25 mouse cellular contexts compared by ENCODE assay signal in genomic region chr6:8753723-8754036, GRCm38 (mm10). TPM values are rescaled to one million over a fixed set of nuclear protein-coding genes. Genes with fewer than 3 reads are reported as not detected.
DNase-seq lines count a peak whose midpoint lies in the region; ATAC-seq and TF ChIP-seq lines count a peak whose summit lies in the region.
"Had no signal": no experiment of that assay in that cellular context is flagged by ENCODE, and none has a peak within 500 bp of the region (broad histone marks: within the 10 kb centered on the region; RNA-seq: fewer than 3 reads in every experiment).

No protein-coding gene starts in this region.

- H3K36me3 ChIP-seq in forebrain, embryonic 11.5 days (ENCODE audit: control insufficient read depth, insufficient read depth, low read length): no peaks in the 10 kb centered on the region
- no peaks in the 10 kb centered on the region for H3K36me3 ChIP-seq in forebrain, embryonic 12.5 days (replicated peaks)
- no peaks in the 10 kb centered on the region for H3K36me3 ChIP-seq in intestine, embryonic 16.5 days (ENCODE audit: control insufficient read depth, insufficient read depth, low read length)
- H3K36me3 ChIP-seq in intestine, embryonic 15.5 days: no peaks in the 10 kb centered on the region
- H3K36me3 ChIP-seq in lung, postnatal 0 days (ENCODE audit: insufficient read depth, low read length): no peaks in the 10 kb centered on the region
- no peaks in the 10 kb centered on the region for H3K36me3 ChIP-seq in stomach, postnatal 0 days (ENCODE audit: control insufficient read depth, insufficient read depth, low read length)
- H3K36me3 ChIP-seq in midbrain, embryonic 15.5 days (replicated peaks): no peaks in the 10 kb centered on the region
- H3K36me3 ChIP-seq: embryonic facial prominence, embryonic 12.5 days; embryonic facial prominence, embryonic 15.5 days; heart, embryonic 13.5 days had no signal

- H3K9ac ChIP-seq in forebrain, embryonic 11.5 days (ENCODE audit: low read length): no peak overlapping the region
- H3K9ac ChIP-seq in forebrain, embryonic 12.5 days: no peak overlapping the region
- no peak overlapping the region for H3K9ac ChIP-seq in intestine, embryonic 16.5 days (ENCODE audit: low read depth, low read length)
- H3K9ac ChIP-seq in intestine, embryonic 15.5 days: no peak overlapping the region
- no peak overlapping the region for H3K9ac ChIP-seq in lung, postnatal 0 days (replicated peaks; ENCODE audit: low read depth)
- H3K9ac ChIP-seq in stomach, postnatal 0 days (ENCODE audit: low read length): no peak overlapping the region
- H3K9ac ChIP-seq in midbrain, embryonic 15.5 days: no peak overlapping the region
- H3K9ac ChIP-seq: embryonic facial prominence, embryonic 12.5 days; embryonic facial prominence, embryonic 15.5 days; forebrain, embryonic 13.5 days; heart, embryonic 13.5 days; hindbrain, embryonic 12.5 days; hindbrain, embryonic 15.5 days had no signal

- peak; percentile 55; the same call in 1 of the 2 replicates for ATAC-seq in forebrain, embryonic 11.5 days (replicated peaks; ENCODE audit: low FRiP score)
- no peak for ATAC-seq in forebrain, embryonic 12.5 days (ENCODE audit: low FRiP score)
- ATAC-seq in intestine, embryonic 16.5 days: 0 out of 2 replicates have a peak, but pooled peaks have one; percentile 11
- no peak for ATAC-seq in intestine, embryonic 15.5 days
- no peak for ATAC-seq in lung, postnatal 0 days
- no peak for ATAC-seq in stomach, postnatal 0 days (ENCODE audit: low FRiP score, low TSS enrichment)
- ATAC-seq in midbrain, embryonic 15.5 days (replicated peaks): no peak
- ATAC-seq: activated CD4-positive, CD25-positive, alpha-beta regulatory T cell, adult 4 months; forebrain, embryonic 13.5 days; forebrain, embryonic 16.5 days had no signal

- TF ChIP-seq CTCF in lung, postnatal 0 days (IDR thresholded peaks at IDR 0.05): no peak
- no peak for TF ChIP-seq CTCF in stomach, postnatal 0 days (IDR thresholded peaks at IDR 0.05; ENCODE audit: low read depth)

- no peak overlapping the region for H3K4me2 ChIP-seq in forebrain, embryonic 11.5 days (ENCODE audit: low read depth, low read length, severe bottlenecking)
- H3K4me2 ChIP-seq in forebrain, embryonic 12.5 days: no peak overlapping the region
- no peak overlapping the region for H3K4me2 ChIP-seq in intestine, embryonic 16.5 days (ENCODE audit: low read depth, low read length)
- no peak overlapping the region for H3K4me2 ChIP-seq in intestine, embryonic 15.5 days (replicated peaks)
- H3K4me2 ChIP-seq in lung, postnatal 0 days (replicated peaks; ENCODE audit: low read depth, low read length): no peak overlapping the region
- no peak overlapping the region for H3K4me2 ChIP-seq in stomach, postnatal 0 days (replicated peaks; ENCODE audit: low read depth)
- no peak overlapping the region for H3K4me2 ChIP-seq in midbrain, embryonic 15.5 days
- H3K4me2 ChIP-seq: embryonic facial prominence, embryonic 12.5 days; embryonic facial prominence, embryonic 15.5 days; forebrain, embryonic 13.5 days; heart, embryonic 13.5 days; hindbrain, embryonic 12.5 days; hindbrain, embryonic 15.5 days had no signal

- H3K9me3 ChIP-seq in forebrain, embryonic 11.5 days (ENCODE audit: control insufficient read depth, low read length): no peaks in the 10 kb centered on the region
- H3K9me3 ChIP-seq in forebrain, embryonic 12.5 days: no peaks in the 10 kb centered on the region
- H3K9me3 ChIP-seq in intestine, embryonic 16.5 days (ENCODE audit: control insufficient read depth, low read length): no peaks in the 10 kb centered on the region
- no peaks in the 10 kb centered on the region for H3K9me3 ChIP-seq in intestine, embryonic 15.5 days
- H3K9me3 ChIP-seq in lung, postnatal 0 days (ENCODE audit: low read length): no peaks in the 10 kb centered on the region
- H3K9me3 ChIP-seq in stomach, postnatal 0 days (ENCODE audit: control insufficient read depth, low read length): no peaks in the 10 kb centered on the region
- H3K9me3 ChIP-seq in midbrain, embryonic 15.5 days: no peaks in the 10 kb centered on the region
- H3K9me3 ChIP-seq: embryonic facial prominence, embryonic 12.5 days; embryonic facial prominence, embryonic 15.5 days; forebrain, embryonic 13.5 days; heart, embryonic 13.5 days; hindbrain, embryonic 12.5 days; hindbrain, embryonic 15.5 days had no signal

- 37% methylated on average over 2 of the region's 2 CpGs for whole genome bisulfite sequencing in forebrain, embryonic 11.5 days
- WGBS in forebrain, embryonic 12.5 days: 18% methylated on average over 2 of the region's 2 CpGs
- 86% methylated on average over 2 of the region's 2 CpGs for WGBS in intestine, embryonic 16.5 days
- 93% methylated on average over 2 of the region's 2 CpGs for WGBS in intestine, embryonic 15.5 days
- 75% methylated on average over 2 of the region's 2 CpGs for WGBS in lung, postnatal 0 days
- WGBS in stomach, postnatal 0 days: 73% methylated on average over 2 of the region's 2 CpGs
- 64% methylated on average over 2 of the region's 2 CpGs for WGBS in midbrain, embryonic 15.5 days

- H3K27ac ChIP-seq in forebrain, embryonic 11.5 days (ENCODE audit: low read depth, low read length): no peak overlapping the region
- no peak overlapping the region for H3K27ac ChIP-seq in forebrain, embryonic 12.5 days
- H3K27ac ChIP-seq in intestine, embryonic 16.5 days (ENCODE audit: low read length): no peak overlapping the region
- H3K27ac ChIP-seq in intestine, embryonic 15.5 days: no peak overlapping the region
- peak overlapping the region; percentile 57; the same call in 1 of the 2 replicates for H3K27ac ChIP-seq in lung, postnatal 0 days (ENCODE audit: low read length)
- peak overlapping the region; percentile 3; the same call in 1 of the 2 replicates for H3K27ac ChIP-seq in stomach, postnatal 0 days (replicated peaks)
- H3K27ac ChIP-seq in midbrain, embryonic 15.5 days: no peak overlapping the region
- H3K27ac ChIP-seq: embryonic facial prominence, embryonic 12.5 days; embryonic facial prominence, embryonic 15.5 days; forebrain, embryonic 13.5 days; heart, embryonic 13.5 days; hindbrain, embryonic 12.5 days; hindbrain, embryonic 15.5 days had no signal

- H3K4me1 ChIP-seq in forebrain, embryonic 11.5 days (replicated peaks; ENCODE audit: control insufficient read depth, insufficient read depth, low read length): no peaks in the 10 kb centered on the region
- H3K4me1 ChIP-seq in forebrain, embryonic 12.5 days: no peaks in the 10 kb centered on the region
- H3K4me1 ChIP-seq in intestine, embryonic 16.5 days (ENCODE audit: control insufficient read depth, insufficient read depth, low read length): no peaks in the 10 kb centered on the region
- no peaks in the 10 kb centered on the region for H3K4me1 ChIP-seq in intestine, embryonic 15.5 days (replicated peaks)
- H3K4me1 ChIP-seq in lung, postnatal 0 days (ENCODE audit: insufficient read depth, low read depth, low read length): peaks cover 3% of the 10 kb centered on the region; the same call in 1 of the 2 replicates
- H3K4me1 ChIP-seq in stomach, postnatal 0 days (replicated peaks; ENCODE audit: control insufficient read depth, insufficient read depth): no peaks in the 10 kb centered on the region
- H3K4me1 ChIP-seq in midbrain, embryonic 15.5 days: no peaks in the 10 kb centered on the region
- H3K4me1 ChIP-seq: embryonic facial prominence, embryonic 12.5 days; embryonic facial prominence, embryonic 15.5 days; forebrain, embryonic 13.5 days; hindbrain, embryonic 12.5 days; hindbrain, embryonic 15.5 days had no signal

- no peaks in the 10 kb centered on the region for H3K27me3 ChIP-seq in forebrain, embryonic 11.5 days (ENCODE audit: control insufficient read depth, insufficient read depth, low read length)
- H3K27me3 ChIP-seq in forebrain, embryonic 12.5 days: no peaks in the 10 kb centered on the region
- H3K27me3 ChIP-seq in intestine, embryonic 16.5 days (replicated peaks; ENCODE audit: control insufficient read depth, insufficient read depth, low read length): no peaks in the 10 kb centered on the region
- no peaks in the 10 kb centered on the region for H3K27me3 ChIP-seq in intestine, embryonic 15.5 days (replicated peaks)
- no peaks in the 10 kb centered on the region for H3K27me3 ChIP-seq in lung, postnatal 0 days (replicated peaks; ENCODE audit: insufficient read depth, low read length)
- no peaks in the 10 kb centered on the region for H3K27me3 ChIP-seq in stomach, postnatal 0 days (ENCODE audit: control insufficient read depth, insufficient read depth, low read length)
- H3K27me3 ChIP-seq in midbrain, embryonic 15.5 days (replicated peaks): no peaks in the 10 kb centered on the region
- H3K27me3 ChIP-seq: embryonic facial prominence, embryonic 12.5 days; embryonic facial prominence, embryonic 15.5 days; forebrain, embryonic 13.5 days; heart, embryonic 13.5 days; hindbrain, embryonic 12.5 days; hindbrain, embryonic 15.5 days had no signal

- no peak for DNase-seq in forebrain, embryonic 11.5 days (ENCODE audit: low spot score)
- no peak for DNase-seq in lung, postnatal 0 days (ENCODE audit: low spot score)
- DNase-seq in lung, postnatal 36 days: no peak
- no peak for DNase-seq in stomach, postnatal 0 days (ENCODE audit: low spot score)
- DNase-seq: adrenal gland, postnatal 10 days; adrenal gland, postnatal 36 days; cerebellum, adult 11 months; cerebellum, adult 2 months; cerebellum, adult 9-11 months; cerebellum, postnatal 25 days; gastrocnemius, postnatal 10 days; gastrocnemius, postnatal 36 days; heart, postnatal 14 days had no signal

- no peak overlapping the region for H3K4me3 ChIP-seq in forebrain, embryonic 11.5 days (ENCODE audit: low read depth, low read length)
- no peak overlapping the region for H3K4me3 ChIP-seq in forebrain, embryonic 12.5 days (replicated peaks)
- H3K4me3 ChIP-seq in intestine, embryonic 16.5 days (ENCODE audit: low read length): no peak overlapping the region
- no peak overlapping the region for H3K4me3 ChIP-seq in intestine, embryonic 15.5 days (replicated peaks)
- H3K4me3 ChIP-seq in lung, postnatal 0 days (ENCODE audit: low read depth, low read length): no peak overlapping the region
- H3K4me3 ChIP-seq in stomach, postnatal 0 days (ENCODE audit: low read depth, low read length): no peak overlapping the region
- no peak overlapping the region for H3K4me3 ChIP-seq in midbrain, embryonic 15.5 days
- H3K4me3 ChIP-seq: embryonic facial prominence, embryonic 12.5 days; embryonic facial prominence, embryonic 15.5 days; forebrain, embryonic 13.5 days; heart, embryonic 13.5 days; hindbrain, embryonic 12.5 days; hindbrain, embryonic 15.5 days had no signal

- TF ChIP-seq EP300 in lung, postnatal 0 days (IDR thresholded peaks at IDR 0.05): no peak
- TF ChIP-seq EP300 in stomach, postnatal 0 days (optimal IDR thresholded peaks at IDR 0.05): no peak

RNA-seq across cellular contexts. Expression of gene Ica1, which starts 24.6 kb away (rescaled TPM):
- 11.6 and 13.2 TPM in 2 replicates for polyA plus RNA-seq in forebrain, embryonic 11.5 days (2014; fragmentation: Nextera tagmentation; extraction: Ambion mirVana)
- 16.4 and 17.5 TPM in 2 replicates for polyA plus RNA-seq in forebrain, embryonic 12.5 days (2016; fragmentation: Nextera tagmentation; extraction: Ambion mirVana)
- polyA plus RNA-seq in intestine, embryonic 16.5 days (2015; fragmentation: Nextera tagmentation; extraction: Ambion mirVana): 18.9 and 19.2 TPM in 2 replicates
- polyA plus RNA-seq in intestine, embryonic 15.5 days (2015; fragmentation: Nextera tagmentation; extraction: Ambion mirVana): 19.5 and 23.6 TPM in 2 replicates
- 46.5 and 50.6 TPM in 2 replicates for polyA plus RNA-seq in lung, postnatal 0 days (2015; fragmentation: Nextera tagmentation; extraction: Ambion mirVana)
- 44.7 and 46.9 TPM in 2 replicates for polyA plus RNA-seq in stomach, postnatal 0 days (2015; fragmentation: Nextera tagmentation; extraction: Ambion mirVana)
- polyA plus RNA-seq in midbrain, embryonic 15.5 days (2015; fragmentation: Nextera tagmentation; extraction: Ambion mirVana): 67.0 and 68.0 TPM in 2 replicates

Comparison
In these comparisons a context has a peak if more than half of its experiments do, and no peak if none do; other contexts are left out.
1. ATAC-seq: peak in forebrain, embryonic 11.5 days (single experiment) and intestine, embryonic 16.5 days (single experiment); none in forebrain, embryonic 12.5 days (single experiment), intestine, embryonic 15.5 days (single experiment), lung, postnatal 0 days (single experiment), stomach, postnatal 0 days (single experiment) and midbrain, embryonic 15.5 days (single experiment).
2. H3K27ac ChIP-seq: peak in lung, postnatal 0 days (single experiment) and stomach, postnatal 0 days (single experiment); none in forebrain, embryonic 11.5 days (single experiment), forebrain, embryonic 12.5 days (single experiment), intestine, embryonic 16.5 days (single experiment), intestine, embryonic 15.5 days (single experiment) and midbrain, embryonic 15.5 days (single experiment).